Mouse (Mus musculus) brain, embryonic 14.5 days (tissue): ENCODE results near the gene Zfp90. TPM values are rescaled to one million over a fixed set of nuclear protein-coding genes. Genes with fewer than 3 reads are reported as not detected.

Experiments
- DNase-seq: peaks from one replicate; pipeline ENCODE4 v3.0.0-alpha.2; 2011; ENCODE audit warnings: low read depth
- CTCF ChIP-seq: fragments of 200-500 bp; IDR thresholded peaks from 2 replicates; pipeline ENCODE4 v1.5.1; 2012; ENCODE audit warnings: inconsistent platforms, mild to moderate bottlenecking, moderate library complexity, borderline replicate concordance; ENCODE audit not compliant: insufficient read depth, insufficient read length; ENCODE audit errors: extremely low read depth
- POLR2A ChIP-seq: fragments of 200-500 bp; IDR thresholded peaks from 2 replicates; pipeline ENCODE4 v1.6.1; 2012; ENCODE audit warnings: mild to moderate bottlenecking, inconsistent platforms, borderline replicate concordance; ENCODE audit not compliant: poor library complexity, insufficient read depth, insufficient read length, severe bottlenecking; ENCODE audit errors: extremely low read depth
- polyA plus RNA-seq: library from polyadenylated mRNA; depleted of rRNA; stranded (reverse); fragments of >200 nt; gene quantifications from 2 replicates; pipeline ENCODE4 v1.2.3, GENCODE M21; 2012; rRNA removed

The Zfp90 gene
- polyA plus RNA-seq, 1 experiment: 34.0 TPM

DNA sequence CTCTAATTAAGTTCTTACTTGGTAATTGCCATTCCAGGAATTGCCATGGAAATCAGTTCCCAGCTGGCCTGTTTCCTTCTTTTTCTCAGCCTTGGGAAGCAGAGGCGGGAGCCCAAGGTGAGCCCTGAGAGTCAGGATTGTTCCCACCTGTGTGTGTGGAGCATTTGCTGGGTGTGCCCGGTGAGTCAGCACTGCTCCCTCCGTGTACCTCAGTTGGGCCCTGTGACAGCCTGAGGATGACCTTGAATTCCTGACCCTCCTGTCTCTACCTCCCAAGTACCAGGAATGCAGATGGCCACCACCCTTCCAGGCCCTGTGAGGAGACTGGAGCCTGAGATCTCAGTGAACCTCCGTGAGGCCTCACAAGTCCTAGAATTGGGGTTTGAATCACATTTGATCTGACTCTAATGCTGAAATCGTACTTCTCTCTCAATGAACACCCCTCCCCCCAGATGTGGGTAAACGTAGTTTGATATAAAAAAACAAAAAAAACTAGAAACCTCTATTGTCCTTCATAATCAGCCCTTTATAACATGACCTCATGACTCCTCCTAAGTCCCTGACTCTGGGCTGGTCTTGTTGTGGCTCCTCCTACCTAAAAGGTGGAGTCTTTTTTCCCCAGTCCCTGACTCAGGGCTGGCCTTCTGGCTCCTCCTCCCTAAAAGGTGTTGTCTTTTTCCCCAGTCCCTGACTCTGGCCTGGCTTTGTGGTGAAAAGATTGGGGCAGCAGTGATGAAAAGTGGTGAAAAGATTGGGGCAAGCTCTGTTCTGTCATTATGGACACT, 36.4 kb downstream of the Zfp90 start:
- no peak for TF ChIP-seq POLR2A
- TF ChIP-seq CTCF: no peak

DNA sequence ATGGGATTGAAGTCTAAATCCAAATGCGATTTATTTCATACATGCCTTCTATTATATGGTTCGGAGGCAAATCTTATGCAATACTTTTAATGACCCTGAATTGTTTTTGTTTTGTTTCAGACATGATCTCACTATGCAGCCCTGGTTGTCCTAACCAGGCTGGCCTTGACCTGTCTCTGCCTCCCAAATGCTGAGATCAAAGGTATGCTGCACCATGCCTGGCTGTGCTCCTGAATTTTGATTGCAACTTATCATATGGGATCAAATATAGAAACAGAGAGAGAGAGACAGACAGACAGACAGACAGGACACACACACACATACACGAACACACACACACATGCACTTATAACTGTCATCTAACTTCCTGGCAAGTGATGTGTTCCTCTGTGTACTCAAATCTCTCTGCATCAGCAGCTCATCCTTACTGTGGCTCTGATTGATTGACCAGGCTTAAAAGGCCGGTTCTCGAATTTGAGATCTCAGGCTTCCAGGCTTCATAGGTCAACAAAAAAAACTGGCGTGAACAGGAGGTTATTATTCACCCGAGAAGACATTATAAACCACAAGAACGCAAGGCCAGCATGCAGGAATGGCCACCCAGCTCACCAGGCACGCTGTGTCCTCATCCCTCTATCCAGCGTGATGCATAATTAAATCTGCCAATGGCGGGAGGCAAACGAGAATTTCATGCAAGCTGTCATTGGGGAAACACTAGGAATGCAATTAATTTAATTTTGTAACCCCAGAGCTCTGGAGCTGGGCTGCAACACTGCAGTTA, 37.8 kb downstream of the Zfp90 start:
- no peak for TF ChIP-seq POLR2A
- DNase-seq: peak; percentile 12

More for the DNA sequence above, 36.4 kb downstream of the Zfp90 start:
- no peak for DNase-seq

DNA sequence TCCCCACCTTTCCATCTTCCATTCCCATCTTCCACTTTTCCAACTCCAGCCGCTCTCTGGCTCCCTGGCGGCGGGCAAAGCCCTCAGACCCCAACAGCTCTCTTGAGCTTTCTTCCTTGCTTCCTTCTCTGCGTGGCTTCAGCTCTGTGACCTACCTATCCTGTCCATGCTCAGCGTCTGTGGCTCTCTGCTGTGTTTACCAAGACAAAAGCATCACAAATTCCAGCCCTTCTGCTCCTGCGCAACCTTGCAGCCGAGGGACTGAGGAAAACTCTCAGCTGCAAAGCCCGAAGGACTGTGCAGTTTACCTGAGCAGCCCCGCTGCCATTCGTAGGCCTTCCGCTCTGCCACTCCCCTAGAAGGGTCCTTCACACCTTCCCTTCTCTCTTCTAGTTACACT, 38.9 kb downstream of the Zfp90 start:
- DNase-seq: no peak

DNA sequence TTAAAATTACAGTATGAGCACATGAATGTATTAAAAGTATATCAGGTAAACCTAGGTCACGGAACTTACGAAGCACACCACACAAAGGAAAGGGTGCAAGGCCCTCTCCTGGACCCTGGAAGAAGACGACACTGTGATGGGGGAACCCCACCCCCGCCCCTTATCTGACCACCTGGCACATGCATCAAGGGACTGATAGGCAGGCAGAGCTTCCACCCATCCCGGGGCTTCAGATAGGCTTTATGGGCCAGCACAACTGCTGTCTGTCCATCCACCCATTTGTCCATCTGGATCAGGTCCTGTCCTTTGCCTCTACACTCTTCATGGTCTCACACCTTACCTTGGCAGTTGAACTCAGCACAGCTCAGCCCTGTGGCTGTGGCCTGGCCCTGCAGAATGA, 47.0 kb downstream of the Zfp90 start:
- DNase-seq: no peak
- TF ChIP-seq POLR2A (no peak), CTCF (no peak)

More for the DNA sequence above, 38.9 kb downstream of the Zfp90 start:
- no peak for TF ChIP-seq POLR2A
- TF ChIP-seq CTCF: no peak

DNA sequence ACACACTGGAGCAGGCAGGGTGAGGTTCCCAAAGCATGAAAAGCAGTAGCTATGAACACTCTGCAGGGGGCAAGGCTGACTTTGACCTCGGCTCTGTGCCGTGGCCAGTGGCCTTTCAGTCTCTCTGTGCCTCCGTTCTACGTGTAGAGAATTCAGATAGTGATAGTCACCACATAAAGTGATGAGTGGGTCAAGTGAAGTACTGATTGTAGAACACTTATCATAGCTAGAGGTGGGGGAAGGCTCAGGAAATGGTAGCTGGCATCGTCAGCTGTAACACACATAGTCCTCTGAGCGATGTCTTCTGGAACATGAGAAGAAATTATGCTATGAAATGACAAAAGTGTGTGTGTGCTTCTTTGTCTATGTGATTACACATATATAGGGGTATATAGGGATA, 48.7 kb downstream of the Zfp90 start:
- no peak for DNase-seq
- no peak for TF ChIP-seq CTCF
- TF ChIP-seq POLR2A: no peak

DNA sequence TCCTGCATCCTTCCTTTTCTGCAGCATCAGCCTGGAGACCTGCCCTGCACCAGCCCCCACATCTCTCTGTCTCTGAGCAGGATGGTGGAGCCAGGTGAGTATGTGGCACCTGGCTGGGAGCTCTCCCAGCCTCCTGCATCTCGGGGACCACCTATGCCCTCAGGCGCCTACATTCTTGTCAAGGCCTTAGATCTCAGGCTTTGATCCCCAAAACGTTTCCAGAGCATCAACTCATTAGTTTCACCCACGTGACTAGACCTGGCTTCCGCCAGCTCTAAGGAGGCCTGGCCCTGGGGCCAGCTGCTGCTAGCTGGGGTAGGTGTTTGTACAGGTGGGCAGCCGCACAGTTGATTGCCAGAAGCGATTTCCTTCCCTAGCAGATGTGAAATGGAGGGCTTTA, 54.4 kb downstream of the Zfp90 start:
- peak; percentile 4 for DNase-seq
- TF ChIP-seq CTCF (no peak), POLR2A (no peak)

DNA sequence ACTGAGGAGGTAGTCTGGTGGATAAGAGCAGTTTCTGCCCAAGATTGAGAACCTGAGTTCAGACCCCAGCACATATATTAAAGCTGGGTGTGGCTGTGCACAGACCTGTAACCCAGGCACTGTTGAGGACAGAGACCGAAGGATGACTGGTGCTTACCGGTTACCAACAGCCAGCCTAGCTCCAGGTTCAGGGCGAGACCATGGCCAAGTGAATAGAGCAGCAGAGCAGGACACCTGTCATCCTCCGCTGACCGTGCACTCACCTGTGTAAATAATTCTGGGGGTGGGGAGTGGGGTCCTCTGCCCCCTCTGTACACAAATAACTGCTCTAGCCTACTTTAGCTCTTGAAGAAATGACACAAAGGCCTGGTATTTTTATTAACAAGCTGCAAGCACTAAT, 58.9 kb downstream of the Zfp90 start:
- DNase-seq: no peak
- TF ChIP-seq POLR2A: no peak
- TF ChIP-seq CTCF: no peak

Other genes starting within 250 kb of the Zfp90 start
- gene Slc7a6, start 246.5 kb upstream of the Zfp90 start, polyA plus RNA-seq: 56.7 and 65.4 TPM in 2 replicates
- 42.0 and 45.3 TPM in 2 replicates for gene Slc7a6os, start 204.4 kb upstream of the Zfp90 start, polyA plus RNA-seq
- gene Prmt7, start 204.4 kb upstream of the Zfp90 start, polyA plus RNA-seq: 44.9 and 47.7 TPM in 2 replicates
- gene Smpd3, start 77.3 kb upstream of the Zfp90 start, polyA plus RNA-seq: 29.2 and 52.3 TPM in 2 replicates
- gene 6030452D12Rik, start 85.2 kb downstream of the Zfp90 start, polyA plus RNA-seq: not detected in 2 replicates
- gene Cdh3, start 95.6 kb downstream of the Zfp90 start, polyA plus RNA-seq: 2.0 and 4.8 TPM in 2 replicates
- 24.3 and 67.4 TPM in 2 replicates for gene Gm10073, start 158.1 kb downstream of the Zfp90 start, polyA plus RNA-seq
- gene Cdh1, start 188.0 kb downstream of the Zfp90 start, polyA plus RNA-seq: 3.1 and 4.3 TPM in 2 replicates